Mouse (Mus musculus): ENCODE measurements around the gene Nol9. TPM values are rescaled to one million over a fixed set of nuclear protein-coding genes. Genes with fewer than 3 reads are reported as not detected.

The Nol9 gene
- 26.4 and 27.1 TPM in 2 replicates for polyA plus RNA-seq (2015; fragmentation: Nextera tagmentation; extraction: Ambion mirVana)

GRCm38 (mm10) chr4:152038985-152039830 lies at the start of gene Nol9:
Gene Nol9 (plus strand): TSS chr4:152039321.
- Histone ChIP-seq H3K4me1 (replicated peaks) (peaks cover 21% of the 10 kb centered on the region), H3K9ac (peak within 1 kb of the TSS; percentile 96), H3K27me3 (no peaks in the 10 kb centered on the region), H3K9me3 (no peaks in the 10 kb centered on the region), H3K36me3 (peaks cover 33% of the 10 kb centered on the region), H3K27ac (replicated peaks) (no peak within 1 kb of the TSS), H3K4me3 (peak within 1 kb of the TSS; percentile 99), H3K4me2 (peak within 1 kb of the TSS; percentile 98)
- ATAC-seq (ENCODE audit: low read depth), result peak; percentile 87
- under 1% methylated on average over 83 of the region's 86 CpGs for WGBS

- Histone ChIP-seq H3K9ac (no peak overlapping the region), H3K4me1 (replicated peaks) (peaks cover 37% of the 10 kb centered on the region), H3K9me3 (no peaks in the 10 kb centered on the region), H3K27ac (replicated peaks) (no peak overlapping the region), H3K4me3 (no peak overlapping the region), H3K36me3 (peaks cover 34% of the 10 kb centered on the region), H3K4me2 (no peak overlapping the region), H3K27me3 (no peaks in the 10 kb centered on the region)
- whole genome bisulfite sequencing, result 93% methylated on average over 9 of the region's 9 CpGs
- no peak for ATAC-seq (ENCODE audit: low read depth)
Measured at GRCm38 (mm10) chr4:151992091-151992490, 47.0 kb upstream of the Nol9 start.

- H3K9me3 ChIP-seq, result no peaks in the 10 kb centered on the region
- no peak overlapping the region for H3K27ac ChIP-seq (replicated peaks)
- H3K27me3 ChIP-seq, result no peaks in the 10 kb centered on the region
- peaks cover 35% of the 10 kb centered on the region for H3K4me1 ChIP-seq (replicated peaks)
- ATAC-seq (ENCODE audit: low read depth), result no peak
- peak overlapping the region; percentile 84 for H3K4me2 ChIP-seq
- no peak overlapping the region for H3K9ac ChIP-seq
- 88% methylated on average over 6 of the region's 6 CpGs for WGBS
- H3K36me3 ChIP-seq, result peaks cover 34% of the 10 kb centered on the region
- H3K4me3 ChIP-seq, result no peak overlapping the region
Measured at GRCm38 (mm10) chr4:151993035-151993434, 46.1 kb upstream of the Nol9 start.

DNA sequence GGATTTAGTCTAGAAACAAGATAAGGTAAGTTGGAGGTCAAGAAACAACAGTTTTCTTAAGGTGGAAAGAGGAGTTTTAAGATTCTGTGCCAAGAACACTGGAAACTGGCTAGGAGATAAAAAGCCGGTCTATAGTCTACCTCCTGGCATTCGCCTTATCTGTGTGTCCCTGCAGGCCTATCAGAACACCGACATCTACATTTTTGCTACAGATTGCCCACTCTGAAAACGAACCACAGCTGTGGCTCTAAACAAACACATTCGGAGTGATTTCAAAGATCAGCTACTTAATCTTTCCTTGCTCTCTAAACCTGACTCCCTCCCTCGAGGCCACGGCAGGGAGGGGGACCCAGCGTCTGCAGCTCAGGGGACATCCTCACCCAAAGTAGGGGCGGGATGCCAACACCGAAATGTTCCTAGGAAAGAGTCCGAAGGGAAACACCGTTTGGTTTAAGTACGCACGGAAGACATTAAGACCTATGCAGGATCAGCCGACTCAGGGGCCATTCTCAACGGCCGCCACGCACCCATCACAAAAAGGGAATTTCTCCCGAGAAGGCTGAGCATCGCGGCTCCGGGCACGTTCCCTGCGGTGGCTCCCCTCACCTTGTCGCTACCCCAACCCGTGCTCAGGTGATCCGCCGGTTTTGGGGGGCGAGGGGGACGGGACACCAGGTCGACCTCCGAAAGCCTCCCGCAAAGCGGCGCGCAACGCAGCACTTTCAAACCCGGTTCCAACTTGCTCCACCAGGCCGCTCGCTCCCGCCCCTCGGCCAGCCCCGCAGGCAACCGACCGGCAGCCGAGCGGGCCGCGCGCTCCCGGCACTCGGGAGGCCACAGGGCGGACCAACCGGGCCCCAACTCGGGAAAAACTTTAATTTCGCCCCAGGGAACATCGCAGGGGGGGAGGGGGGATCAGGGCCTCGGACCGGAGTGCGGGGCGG lies 44.6 kb upstream of the Nol9 start:
- H3K27me3 ChIP-seq, result no peaks in the 10 kb centered on the region
- peaks cover 29% of the 10 kb centered on the region for H3K4me1 ChIP-seq (replicated peaks)
- peaks cover 34% of the 10 kb centered on the region for H3K36me3 ChIP-seq
- ATAC-seq (ENCODE audit: low read depth), result no peak
- peak overlapping the region; percentile 96 for H3K9ac ChIP-seq
- H3K4me2 ChIP-seq, result peak overlapping the region; percentile 84
- H3K27ac ChIP-seq (replicated peaks), result peak overlapping the region; percentile 80
- no peaks in the 10 kb centered on the region for H3K9me3 ChIP-seq
- WGBS, result under 1% methylated on average over 57 of the region's 61 CpGs
- H3K4me3 ChIP-seq, result peak overlapping the region; percentile 98

GRCm38 (mm10) chr4:151995371-151996172 lies 43.5 kb upstream of the Nol9 start:
- H3K27me3 ChIP-seq, result no peaks in the 10 kb centered on the region
- WGBS, result 1% methylated on average over 69 of the region's 111 CpGs
- peak; percentile 62 for ATAC-seq (ENCODE audit: low read depth)

DNA sequence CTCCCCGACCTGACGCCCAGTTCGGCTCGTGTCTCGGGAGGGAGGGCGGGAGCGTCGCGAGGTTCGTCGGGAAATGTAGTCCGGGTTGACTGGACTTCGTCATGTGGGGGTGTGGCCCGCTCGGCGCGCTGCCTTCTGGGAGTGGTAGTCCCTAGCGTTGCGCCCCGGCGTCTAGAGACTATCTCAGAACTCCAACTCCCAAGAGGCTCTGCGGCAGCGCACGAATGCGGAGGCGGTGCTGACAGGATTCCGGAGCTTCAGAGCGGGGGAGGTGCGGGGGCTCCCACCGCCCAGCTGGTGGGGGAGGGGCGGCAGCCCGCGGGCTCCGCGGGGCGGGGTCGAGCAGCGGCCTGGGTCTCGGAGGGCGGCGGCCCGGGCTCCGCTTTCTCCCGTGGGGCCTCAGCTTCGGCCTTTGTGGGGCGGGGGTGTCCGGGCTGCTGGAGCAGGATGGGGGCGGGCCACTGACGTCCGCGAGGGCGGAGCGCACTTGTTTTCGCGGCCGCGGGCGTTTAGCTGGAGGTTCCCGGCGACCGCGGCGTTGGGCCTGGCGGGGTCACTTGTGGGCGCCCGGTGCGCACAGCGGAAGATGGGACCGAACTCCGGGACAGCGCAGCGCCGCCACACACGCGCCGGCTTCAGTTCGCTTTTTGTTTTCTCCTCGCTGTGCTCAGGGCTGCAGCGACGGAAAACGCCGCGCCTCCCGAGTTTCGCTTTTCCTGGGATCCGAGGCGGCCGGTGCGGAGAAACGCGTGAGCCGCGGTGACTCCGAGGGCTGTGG lies 42.8 kb upstream of the Nol9 start, which contains the start of gene Phf13:
TSS of gene Phf13 (minus strand) at position 86 of the 778 bp plus-strand sequence.
- Histone ChIP-seq H3K4me3 (peak within 1 kb of the TSS; percentile 98), H3K4me1 (replicated peaks) (peaks cover 29% of the 10 kb centered on the region), H3K9ac (peak within 1 kb of the TSS; percentile 96), H3K36me3 (peaks cover 19% of the 10 kb centered on the region), H3K9me3 (no peaks in the 10 kb centered on the region), H3K27me3 (no peaks in the 10 kb centered on the region), H3K27ac (replicated peaks) (peak within 1 kb of the TSS; percentile 89), H3K4me2 (peak within 1 kb of the TSS; percentile 84)
- peak; percentile 96 for ATAC-seq (ENCODE audit: low read depth)
- under 1% methylated on average over 84 of the region's 94 CpGs for WGBS

More at GRCm38 (mm10) chr4:151995371-151996172, 43.5 kb upstream of the Nol9 start:
- H3K4me2 ChIP-seq, result peak overlapping the region; percentile 84
- peak overlapping the region; percentile 98 for H3K4me3 ChIP-seq
- H3K36me3 ChIP-seq, result peaks cover 27% of the 10 kb centered on the region
- no peaks in the 10 kb centered on the region for H3K9me3 ChIP-seq
- peaks cover 29% of the 10 kb centered on the region for H3K4me1 ChIP-seq (replicated peaks)
- H3K27ac ChIP-seq (replicated peaks), result peak overlapping the region; percentile 80
- H3K9ac ChIP-seq, result peak overlapping the region; percentile 96

- no peak for ATAC-seq (ENCODE audit: low read depth)
- Histone ChIP-seq H3K36me3 (peaks cover 13% of the 10 kb centered on the region), H3K4me1 (replicated peaks) (peaks cover 29% of the 10 kb centered on the region), H3K4me3 (peak overlapping the region; percentile 98), H3K27me3 (no peaks in the 10 kb centered on the region), H3K27ac (replicated peaks) (peak overlapping the region; percentile 89), H3K9me3 (no peaks in the 10 kb centered on the region), H3K9ac (peak overlapping the region; percentile 83), H3K4me2 (peak overlapping the region; percentile 66)
- WGBS, result 5% methylated on average over 13 of the region's 13 CpGs
Measured at GRCm38 (mm10) chr4:151996951-151997222, 42.2 kb upstream of the Nol9 start.

- ATAC-seq (ENCODE audit: low read depth), result no peak
- WGBS, result 79% methylated on average over 3 of the region's 3 CpGs
- H3K4me2 ChIP-seq, result peak overlapping the region; percentile 66
Measured at GRCm38 (mm10) chr4:151997701-151998100, 41.4 kb upstream of the Nol9 start.

GRCm38 (mm10) chr4:151999481-151999880 lies 39.6 kb upstream of the Nol9 start:
- Histone ChIP-seq H3K27ac (replicated peaks) (no peak overlapping the region), H3K4me2 (no peak overlapping the region), H3K9ac (no peak overlapping the region), H3K4me3 (no peak overlapping the region), H3K27me3 (no peaks in the 10 kb centered on the region), H3K4me1 (replicated peaks) (peaks cover 14% of the 10 kb centered on the region), H3K9me3 (no peaks in the 10 kb centered on the region), H3K36me3 (no peaks in the 10 kb centered on the region)
- no peak for ATAC-seq (ENCODE audit: low read depth)
- WGBS, result 51% methylated on average over 3 of the region's 3 CpGs

More at GRCm38 (mm10) chr4:151997701-151998100, 41.4 kb upstream of the Nol9 start:
- Histone ChIP-seq H3K9ac (peak overlapping the region; percentile 83), H3K36me3 (peaks cover 5% of the 10 kb centered on the region; the same call in 1 of the 2 replicates), H3K9me3 (no peaks in the 10 kb centered on the region), H3K4me1 (replicated peaks) (peaks cover 29% of the 10 kb centered on the region), H3K27me3 (no peaks in the 10 kb centered on the region), H3K4me3 (peak overlapping the region; percentile 98), H3K27ac (replicated peaks) (no peak overlapping the region)

DNA sequence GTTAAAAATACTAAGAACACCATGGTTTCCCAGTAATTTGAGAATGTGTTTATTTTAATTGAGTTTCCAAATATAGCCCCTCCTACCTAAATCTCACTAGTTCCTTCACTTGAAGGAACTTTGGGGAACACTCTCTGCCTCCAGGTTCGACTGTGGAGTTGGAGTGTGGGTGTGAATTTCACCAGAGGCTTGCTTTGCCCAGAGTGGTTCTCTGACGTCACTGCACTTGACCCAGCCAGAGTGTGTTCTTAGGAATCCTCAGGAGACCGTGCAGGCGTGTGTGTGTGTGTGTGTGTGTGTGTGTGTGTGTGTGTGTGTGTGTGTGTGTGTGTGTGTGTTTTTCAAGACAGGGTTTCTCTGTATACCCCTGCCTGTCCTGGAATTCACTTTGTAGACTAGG lies 38.2 kb upstream of the Nol9 start:
- H3K27ac ChIP-seq (replicated peaks), result no peak overlapping the region
- no peaks in the 10 kb centered on the region for H3K9me3 ChIP-seq
- no peak overlapping the region for H3K4me3 ChIP-seq
- H3K4me1 ChIP-seq (replicated peaks), result peaks cover 10% of the 10 kb centered on the region
- no peaks in the 10 kb centered on the region for H3K27me3 ChIP-seq
- ATAC-seq (ENCODE audit: low read depth), result no peak
- WGBS, result 49% methylated on average over 4 of the region's 4 CpGs
- no peaks in the 10 kb centered on the region for H3K36me3 ChIP-seq
- no peak overlapping the region for H3K9ac ChIP-seq
- no peak overlapping the region for H3K4me2 ChIP-seq

DNA sequence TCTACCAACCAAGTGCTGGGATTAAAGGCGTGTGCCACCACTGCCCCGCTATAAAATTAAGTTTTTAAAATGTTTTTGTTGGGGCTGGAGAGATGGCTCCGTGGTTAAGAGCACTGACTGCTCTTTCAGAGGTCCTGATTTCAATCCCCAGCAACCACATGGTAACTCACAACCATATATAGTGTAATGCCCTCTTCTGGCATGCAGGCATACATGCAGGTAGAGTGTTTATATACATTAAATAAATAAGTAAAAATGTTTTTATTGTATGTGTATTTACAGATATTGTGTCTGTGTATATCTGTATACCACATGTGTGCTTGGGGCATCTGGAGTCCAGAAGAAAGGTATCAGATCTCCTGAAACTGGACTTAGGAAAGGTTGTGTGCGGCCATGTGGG lies 37.8 kb upstream of the Nol9 start:
- no peak for ATAC-seq (ENCODE audit: low read depth)
- WGBS, result 71% methylated on average over 4 of the region's 4 CpGs
- Histone ChIP-seq H3K36me3 (no peaks in the 10 kb centered on the region), H3K4me3 (no peak overlapping the region), H3K4me2 (no peak overlapping the region), H3K9ac (no peak overlapping the region), H3K4me1 (replicated peaks) (peaks cover 10% of the 10 kb centered on the region), H3K27ac (replicated peaks) (no peak overlapping the region), H3K27me3 (peaks cover 2% of the 10 kb centered on the region), H3K9me3 (no peaks in the 10 kb centered on the region)

Data from neural tube, embryonic 13.5 days (tissue).